Mouse (Mus musculus): ENCODE results near the gene Gm21915.

Gene Gm21915

DNA sequence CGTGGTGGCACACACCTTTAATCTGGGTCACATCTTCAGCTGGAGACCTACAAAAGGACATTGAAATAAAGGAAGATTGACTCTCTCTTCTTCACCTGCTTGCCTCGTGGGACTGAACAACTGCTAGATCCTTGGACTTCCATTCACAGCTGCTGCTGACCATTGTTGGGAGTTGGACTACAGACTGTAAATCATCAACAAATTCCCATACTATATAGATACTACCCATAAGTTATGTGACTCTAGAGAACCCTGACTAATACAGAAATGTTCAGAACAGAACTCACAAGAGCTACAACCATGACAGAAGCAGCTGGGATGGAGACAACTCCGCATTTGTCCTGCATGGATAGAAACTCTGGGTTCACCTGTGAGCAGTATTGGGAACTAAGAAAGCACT lies at the start of gene Gm21915:
Gm21915 (plus strand) TSS at position 301 of the 400 bp plus-strand sequence.
- no peak for ATAC-seq (ENCODE audit: insufficient number of reproducible peaks, low FRiP score, low TSS enrichment)

GRCm38 (mm10) chr9:40622265-40622664 lies 48.1 kb upstream of the Gm21915 start:
- ATAC-seq (ENCODE audit: insufficient number of reproducible peaks, low FRiP score, low TSS enrichment): no peak

GRCm38 (mm10) chr9:40622793-40623192 lies 47.6 kb upstream of the Gm21915 start:
- no peak for ATAC-seq (ENCODE audit: insufficient number of reproducible peaks, low FRiP score, low TSS enrichment)

DNA sequence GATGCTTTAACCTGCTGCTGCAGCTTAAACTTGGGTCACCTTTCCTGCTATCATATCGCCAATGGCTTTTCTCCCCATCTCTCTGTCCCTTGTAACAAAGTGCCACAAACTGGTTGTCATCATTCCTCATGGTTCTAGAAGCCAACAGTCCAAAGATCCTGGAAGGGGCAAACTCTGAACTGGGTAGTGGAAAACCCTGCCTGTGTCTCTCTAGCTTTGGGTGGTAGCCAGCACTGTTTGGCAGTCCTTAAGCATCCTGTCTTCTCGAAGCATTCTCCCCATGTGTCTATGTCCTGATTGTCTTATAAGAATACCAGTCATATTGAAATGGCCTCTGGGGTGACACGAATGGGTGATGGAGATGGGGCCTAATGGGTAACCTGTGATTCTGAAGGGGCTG lies 45.1 kb upstream of the Gm21915 start:
- no peak for ATAC-seq (ENCODE audit: insufficient number of reproducible peaks, low FRiP score, low TSS enrichment)

GRCm38 (mm10) chr9:40626566-40626965 lies 43.8 kb upstream of the Gm21915 start:
- ATAC-seq (ENCODE audit: insufficient number of reproducible peaks, low FRiP score, low TSS enrichment): no peak

GRCm38 (mm10) chr9:40627146-40627713 lies 43.2 kb upstream of the Gm21915 start:
- no peak for ATAC-seq (ENCODE audit: insufficient number of reproducible peaks, low FRiP score, low TSS enrichment)

DNA sequence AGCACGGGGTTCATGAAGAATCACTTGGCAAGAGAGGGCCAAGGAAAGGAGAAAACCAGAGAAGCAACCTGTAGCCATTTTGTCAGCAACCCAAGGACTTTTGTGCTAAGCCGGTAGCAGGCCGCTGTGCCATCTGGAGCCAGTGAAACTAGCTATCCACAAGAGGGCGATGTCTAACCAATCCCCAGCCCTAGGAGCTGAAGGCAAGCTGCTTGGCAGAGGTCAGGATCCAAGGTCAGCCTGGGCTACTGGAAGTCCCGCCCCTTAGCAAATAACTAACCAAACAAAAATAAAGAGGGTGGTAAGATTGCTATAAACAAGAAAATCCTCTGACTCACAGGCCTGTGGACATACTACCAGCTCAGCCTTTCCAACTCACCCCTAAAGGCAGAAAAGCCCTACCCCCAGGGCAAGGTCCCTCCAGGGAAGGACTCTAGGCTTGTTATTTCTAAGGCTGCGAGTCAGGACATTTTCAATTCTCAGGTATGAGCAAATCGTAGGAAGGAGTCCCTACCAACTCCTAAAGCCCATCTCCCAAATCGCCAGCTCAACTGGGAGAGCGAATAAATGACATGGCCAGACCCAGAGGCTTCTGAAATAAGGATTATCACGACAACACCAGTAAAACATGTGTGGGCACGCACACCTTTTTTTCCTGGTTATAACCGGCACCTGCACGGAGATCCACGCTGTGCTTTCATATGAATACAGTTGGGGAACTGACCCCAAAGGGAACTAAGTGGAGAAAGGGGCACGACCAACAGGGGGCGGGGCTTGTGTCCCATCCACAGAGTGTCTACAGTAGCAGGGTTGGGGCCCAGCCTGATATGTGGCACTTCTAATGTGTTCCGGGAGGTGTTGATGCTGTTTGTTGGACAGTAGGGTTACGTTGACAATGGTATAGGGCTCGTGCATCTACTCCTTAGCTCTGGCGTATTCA lies 42.0 kb upstream of the Gm21915 start:
- peak; percentile 72; the same call in 1 of the 2 replicates for ATAC-seq (ENCODE audit: insufficient number of reproducible peaks, low FRiP score, low TSS enrichment)

DNA sequence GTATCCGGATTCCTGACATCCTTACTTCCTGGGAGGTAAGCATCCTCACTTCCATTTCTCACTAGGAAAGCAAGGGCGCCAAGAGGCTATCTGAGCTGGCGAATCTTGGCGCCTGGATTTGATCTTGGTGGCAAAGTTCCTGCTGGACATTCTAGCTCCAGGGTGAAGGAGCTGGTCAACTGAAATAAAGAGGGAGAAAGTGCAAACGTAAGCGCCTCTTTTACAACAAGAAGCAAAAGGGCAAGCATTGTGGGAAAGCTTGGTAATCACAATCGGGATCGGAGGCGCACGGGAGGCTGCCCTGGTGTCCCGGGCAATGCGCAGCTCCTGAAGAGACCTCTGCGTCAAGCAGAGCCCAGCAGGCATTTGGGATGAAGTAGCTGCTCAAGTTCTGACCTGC lies 41.0 kb upstream of the Gm21915 start:
- no peak for ATAC-seq (ENCODE audit: insufficient number of reproducible peaks, low FRiP score, low TSS enrichment)

DNA sequence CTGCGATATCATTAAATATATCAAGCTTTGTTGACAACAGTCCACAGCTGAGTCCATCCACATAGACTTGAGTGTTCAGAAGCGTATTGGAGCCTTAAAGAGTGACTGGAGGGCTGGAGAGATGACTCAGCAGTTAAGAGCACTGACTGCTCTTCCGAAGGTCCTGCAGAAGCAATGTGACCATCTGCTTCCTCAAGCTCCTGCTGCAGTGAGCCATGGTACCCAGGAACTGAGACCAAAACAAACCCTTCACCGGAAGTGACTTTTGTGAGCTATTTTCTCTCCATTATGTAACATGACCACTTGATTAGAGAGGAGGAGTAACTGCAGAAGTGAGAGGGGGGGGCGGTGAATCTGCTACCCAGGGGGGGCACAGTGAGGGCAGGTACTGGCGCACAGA lies 39.3 kb upstream of the Gm21915 start:
- ATAC-seq (ENCODE audit: insufficient number of reproducible peaks, low FRiP score, low TSS enrichment): peak; percentile 26; the same call in 1 of the 2 replicates

DNA sequence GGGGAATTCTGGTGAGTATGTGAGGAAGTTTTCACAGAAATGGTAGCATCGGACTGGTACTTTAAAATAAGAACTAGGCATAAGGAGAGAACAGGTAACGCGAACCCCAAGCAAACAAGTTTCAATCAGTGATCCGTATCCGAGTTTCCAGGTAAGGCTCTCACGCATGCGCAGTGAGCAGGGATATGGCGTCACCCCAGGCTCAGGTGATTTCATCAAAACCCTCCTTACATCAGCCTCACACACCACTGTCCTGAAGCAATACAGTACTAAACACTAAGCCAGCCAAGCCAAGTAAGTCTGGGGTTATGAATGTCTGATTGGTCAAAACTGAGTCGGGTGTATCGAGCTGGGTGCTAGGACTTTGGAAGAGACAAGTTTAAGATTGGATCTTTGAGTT lies 38.9 kb upstream of the Gm21915 start:
- ATAC-seq (ENCODE audit: insufficient number of reproducible peaks, low FRiP score, low TSS enrichment): no peak

GRCm38 (mm10) chr9:40636054-40636453 lies 34.4 kb upstream of the Gm21915 start:
- no peak for ATAC-seq (ENCODE audit: insufficient number of reproducible peaks, low FRiP score, low TSS enrichment)

DNA sequence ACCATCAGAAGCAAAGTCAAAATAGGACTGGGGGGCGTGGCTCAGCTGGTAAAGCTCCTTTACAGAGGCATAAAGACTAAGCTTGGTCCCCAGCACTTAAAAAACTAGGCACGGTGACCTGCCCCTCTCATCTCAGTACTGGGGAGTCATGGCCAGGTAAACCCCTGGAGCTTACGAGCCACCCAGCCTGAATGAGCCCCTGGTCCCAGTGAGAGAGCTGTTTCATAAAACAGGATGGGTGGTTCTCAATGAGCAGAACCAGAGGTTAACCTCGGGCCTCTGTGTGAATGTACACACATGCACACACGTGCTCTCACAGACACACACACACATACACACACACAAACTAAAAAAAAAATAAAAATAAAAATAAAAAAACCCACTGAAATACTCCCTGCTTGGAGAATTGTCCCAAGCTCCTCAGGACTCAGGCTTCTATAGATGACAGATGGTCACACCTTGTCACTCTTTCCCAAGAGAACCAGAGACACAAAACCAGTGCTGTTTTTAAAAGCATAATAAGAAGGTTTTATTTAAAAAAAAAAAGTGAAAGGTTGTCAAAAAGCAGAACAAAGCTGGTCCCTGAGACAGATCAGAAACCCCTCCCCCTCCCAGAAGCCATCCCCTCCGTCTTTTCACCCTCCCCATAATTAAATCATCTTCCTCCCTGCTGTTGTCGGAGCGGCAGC lies 32.6 kb upstream of the Gm21915 start:
- ATAC-seq (ENCODE audit: insufficient number of reproducible peaks, low FRiP score, low TSS enrichment): no peak

GRCm38 (mm10) chr9:40638394-40639049 lies 31.9 kb upstream of the Gm21915 start:
- ATAC-seq (ENCODE audit: insufficient number of reproducible peaks, low FRiP score, low TSS enrichment): peak; percentile 56; the same call in 1 of the 2 replicates

DNA sequence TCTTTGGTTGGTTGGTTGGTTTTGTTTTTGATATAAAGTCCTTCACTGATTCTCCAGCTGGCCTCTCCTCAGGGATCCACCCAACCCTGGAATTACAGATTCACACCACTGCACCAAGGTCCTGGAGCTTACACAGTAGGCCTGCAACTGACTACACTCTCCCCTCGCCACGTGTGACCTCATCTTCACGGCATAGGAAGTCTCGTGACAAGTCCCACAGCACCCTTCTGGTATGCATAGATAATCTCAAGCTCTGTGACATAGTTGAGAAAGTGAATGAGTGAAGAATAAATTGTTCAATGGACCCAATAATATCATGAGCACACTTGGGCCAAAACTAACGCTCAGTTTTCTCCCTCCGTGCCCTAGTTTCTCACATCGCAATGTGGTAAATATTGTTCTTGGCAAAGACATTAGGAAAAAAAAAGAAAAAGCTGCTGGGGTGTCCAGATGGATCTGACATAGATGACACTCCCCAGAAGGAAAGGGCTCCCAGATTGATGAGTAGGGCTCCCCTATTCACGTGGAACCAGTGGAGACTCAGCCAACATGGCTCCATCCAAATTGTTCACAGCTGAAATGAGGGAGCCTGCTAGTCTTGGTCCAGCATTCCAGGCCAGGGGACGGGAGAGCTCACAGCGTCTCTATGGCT lies 30.8 kb upstream of the Gm21915 start:
- ATAC-seq (ENCODE audit: insufficient number of reproducible peaks, low FRiP score, low TSS enrichment): peak; percentile 38; the same call in 1 of the 2 replicates

DNA sequence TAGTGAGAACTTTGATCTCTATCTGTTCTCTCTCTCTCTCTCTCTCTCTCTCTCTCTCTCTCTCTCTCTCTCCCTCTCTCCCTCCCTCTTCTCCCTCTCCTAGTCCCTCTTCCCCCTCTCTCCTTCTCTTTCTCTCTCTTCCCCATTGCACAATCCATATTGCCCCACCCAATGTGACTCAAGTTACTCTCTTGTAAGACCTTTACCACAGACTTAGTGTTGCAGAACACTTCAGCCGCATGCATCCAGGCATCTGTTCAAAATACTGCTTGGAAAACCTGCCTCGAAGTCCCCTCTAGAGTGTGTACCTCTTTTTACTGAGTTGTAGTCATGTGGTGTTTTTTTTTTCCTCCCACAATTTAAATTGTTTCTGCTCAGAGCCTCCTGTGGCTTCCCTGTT lies 29.1 kb upstream of the Gm21915 start:
- no peak for ATAC-seq (ENCODE audit: insufficient number of reproducible peaks, low FRiP score, low TSS enrichment)

- ATAC-seq (ENCODE audit: insufficient number of reproducible peaks, low FRiP score, low TSS enrichment): no peak
These were observed 27.8 kb upstream of the Gm21915 start for GRCm38 (mm10) chr9:40642470-40643220.

GRCm38 (mm10) chr9:40649444-40649843 lies 21.0 kb upstream of the Gm21915 start:
- no peak for ATAC-seq (ENCODE audit: insufficient number of reproducible peaks, low FRiP score, low TSS enrichment)

GRCm38 (mm10) chr9:40649983-40650382 lies 20.4 kb upstream of the Gm21915 start:
- ATAC-seq (ENCODE audit: insufficient number of reproducible peaks, low FRiP score, low TSS enrichment): no peak

GRCm38 (mm10) chr9:40651239-40651859 lies 19.1 kb upstream of the Gm21915 start:
- ATAC-seq (ENCODE audit: insufficient number of reproducible peaks, low FRiP score, low TSS enrichment): no peak

Measured in cerebellum, adult (tissue).